Mouse (Mus musculus) adrenal gland, postnatal 36 days (tissue): ENCODE measurements around the gene Snx1. TPM values are rescaled to one million over a fixed set of nuclear protein-coding genes. Genes with fewer than 3 reads are reported as not detected.

Experiments
- DNase-seq, 2 experiments: peaks; one replicate each; pipeline ENCODE4 v3.0.0; 2021; ENCODE audit warnings: mixed read lengths in 1 of 2
- total RNA-seq, 2 experiments: library from RNA; stranded (reverse); gene quantifications; 2 replicates each; pipeline ENCODE4 v1.2.3; 2021

Snx1 gene
- total RNA-seq, 2 experiments from 2014 or later = 118 to 119 TPM

DNA sequence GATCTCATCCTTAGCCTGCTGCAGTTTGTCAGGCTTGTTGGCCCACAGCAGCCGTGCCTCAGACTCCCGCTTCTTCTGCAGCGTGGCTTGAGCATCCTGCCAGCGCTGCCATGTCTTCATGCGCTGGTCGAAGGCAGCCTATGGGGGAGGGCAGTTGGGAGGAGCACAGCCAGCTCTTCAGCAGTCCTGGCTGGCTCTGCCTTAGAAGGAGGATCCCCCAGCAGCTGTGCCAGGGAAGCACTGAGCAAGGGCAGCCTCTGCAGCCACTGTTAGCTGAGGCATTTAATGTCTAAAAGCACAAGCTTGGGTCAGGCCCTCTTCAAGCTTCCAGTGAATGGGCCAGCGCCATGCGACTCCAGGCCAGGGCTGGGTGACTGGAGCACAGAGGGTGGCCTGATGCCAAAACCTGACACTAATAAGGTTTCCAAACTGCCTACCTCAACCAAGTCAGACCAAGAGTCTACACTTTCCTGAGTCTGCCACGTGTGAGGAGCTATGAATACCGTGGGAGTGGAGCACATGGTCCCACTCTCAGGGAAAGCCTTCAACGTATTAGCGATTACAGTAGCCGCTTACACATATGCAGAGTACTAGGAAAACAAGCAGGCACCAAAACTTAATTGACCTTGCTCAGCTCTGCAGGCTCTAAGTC, 35.7 kb downstream of the Snx1 start:
- DNase-seq = peak; percentile 28 to 43

DNA sequence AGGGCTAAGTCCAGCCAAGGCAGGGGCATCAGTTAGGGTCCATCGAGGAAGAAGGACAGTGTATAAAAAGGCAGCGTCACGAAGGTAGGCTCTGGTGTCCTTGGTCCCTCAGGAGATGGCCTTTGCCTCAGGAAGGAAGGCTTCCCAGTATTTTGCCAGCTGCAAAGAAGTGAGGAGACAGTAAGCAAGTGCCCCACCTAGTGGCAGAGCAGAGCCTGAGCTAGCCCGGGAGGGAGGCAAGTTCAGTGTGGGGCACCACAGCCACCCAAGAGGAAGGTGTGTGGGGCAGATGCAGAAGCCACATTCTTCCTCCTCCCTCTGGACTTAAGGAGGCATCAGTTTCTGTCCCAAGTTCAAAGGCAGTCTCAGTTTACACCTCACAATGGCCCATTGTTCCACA, 38.0 kb downstream of the Snx1 start:
- peak; percentile 74 to 85 for DNase-seq

DNA sequence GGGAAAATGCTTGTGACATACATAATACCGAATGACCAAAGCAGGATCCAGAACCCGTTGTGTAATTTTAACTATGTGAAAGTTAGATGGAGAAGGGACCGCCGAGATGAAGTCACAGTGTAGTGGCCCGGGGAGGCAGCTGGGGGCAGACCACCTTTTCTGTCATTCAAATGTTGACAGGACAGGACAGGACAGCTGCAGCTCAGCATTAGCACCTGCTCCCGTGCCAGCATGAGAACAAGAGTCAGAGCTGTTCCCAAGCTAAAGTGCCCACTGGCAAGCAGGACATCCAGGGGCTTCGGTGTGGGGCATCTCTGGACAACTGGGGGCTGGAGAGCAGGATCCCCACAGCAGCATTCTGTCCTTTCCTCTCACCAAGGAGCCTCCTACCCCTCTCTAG, 39.3 kb downstream of the Snx1 start:
- DNase-seq = no peak

DNA sequence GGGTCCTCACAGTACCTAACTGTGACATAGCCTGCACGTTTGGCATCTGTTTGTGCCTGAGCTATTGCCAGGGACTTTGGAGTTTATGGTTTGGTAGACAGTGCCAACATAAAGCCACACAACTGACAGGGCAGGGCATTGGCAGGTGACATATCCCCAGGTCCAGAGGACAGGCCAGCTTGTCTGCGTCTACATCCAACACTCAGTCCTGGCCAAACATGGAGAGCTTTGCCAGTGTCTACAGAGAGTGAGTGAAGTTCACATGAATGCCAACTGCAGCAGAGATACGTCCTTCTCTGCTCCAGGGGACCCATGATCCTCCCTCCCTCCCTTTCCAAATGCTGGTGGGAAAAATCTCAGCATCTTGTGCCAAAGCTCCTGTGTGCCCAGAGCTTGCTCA, 42.2 kb downstream of the Snx1 start:
- no peak for DNase-seq

DNA sequence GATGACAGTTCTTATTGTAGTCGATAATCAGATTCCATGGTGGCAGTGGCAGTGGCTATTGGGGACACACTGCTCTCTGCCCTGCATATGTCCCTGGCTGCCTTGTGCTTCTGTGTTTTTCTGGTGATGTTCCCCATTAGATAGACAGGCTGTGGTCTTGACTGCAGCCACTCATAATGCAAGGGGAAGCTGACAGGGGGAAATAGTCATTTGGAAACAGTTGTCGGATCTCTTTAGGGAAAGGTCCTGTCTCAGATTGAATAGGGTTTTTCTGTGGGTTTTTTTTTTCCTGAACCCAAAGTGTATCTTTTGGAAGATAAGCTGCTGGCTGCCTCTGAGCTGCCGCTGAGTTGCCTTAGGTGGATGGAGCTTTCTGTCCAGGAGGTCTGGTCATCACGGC, 44.4 kb downstream of the Snx1 start:
- no peak for DNase-seq

DNA sequence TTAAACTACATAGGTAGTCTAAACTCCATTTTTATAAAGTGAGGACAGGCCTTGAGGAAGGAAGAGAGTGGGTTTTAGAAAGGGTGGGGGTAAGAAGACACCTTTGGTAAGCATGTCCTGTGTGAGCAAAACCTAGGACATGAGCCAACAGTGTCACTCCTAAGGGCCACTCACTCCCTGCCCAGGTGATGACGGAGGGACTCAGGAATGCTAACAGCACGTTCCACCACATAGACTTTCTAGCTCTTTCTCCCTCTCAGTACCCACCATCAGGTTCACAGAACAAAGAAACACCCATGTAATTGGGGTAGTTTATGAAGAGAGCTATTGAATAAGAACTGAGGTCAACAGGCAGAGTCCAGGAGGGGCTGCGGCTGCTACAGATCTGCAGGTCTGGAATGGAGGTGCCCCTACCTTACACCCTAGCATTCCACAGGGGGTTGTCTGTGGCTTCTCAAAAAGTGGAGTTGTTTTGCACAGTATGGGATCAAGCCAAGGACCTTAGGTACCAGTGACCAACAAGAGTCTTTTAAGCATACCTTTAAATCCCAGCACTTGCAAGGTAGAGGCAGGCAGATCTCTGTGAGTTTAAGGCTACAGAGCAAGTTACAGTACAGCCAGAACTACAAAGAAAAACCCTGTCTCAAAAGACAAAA, 45.5 kb downstream of the Snx1 start:
- DNase-seq = no peak

DNA sequence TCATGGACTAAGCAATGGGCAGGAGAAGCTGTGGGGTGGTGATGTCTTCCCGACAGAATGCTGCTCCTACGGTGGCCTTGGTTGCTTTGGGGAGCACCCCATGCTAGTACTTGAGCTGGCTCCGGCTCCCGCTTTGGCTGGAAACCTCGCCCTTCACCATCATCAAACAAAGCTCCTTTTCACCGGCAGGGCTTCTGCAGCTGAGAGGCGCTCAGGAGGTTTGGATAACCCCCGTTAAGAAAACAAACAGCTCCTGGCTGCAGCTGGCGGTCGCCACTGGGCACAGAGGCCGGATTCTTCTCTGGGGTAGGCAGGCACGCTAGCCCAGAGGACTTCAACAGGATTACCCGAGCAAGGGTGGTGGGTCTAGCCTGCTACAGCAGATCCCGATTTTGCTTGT, 47.9 kb downstream of the Snx1 start:
- DNase-seq = no peak

DNA sequence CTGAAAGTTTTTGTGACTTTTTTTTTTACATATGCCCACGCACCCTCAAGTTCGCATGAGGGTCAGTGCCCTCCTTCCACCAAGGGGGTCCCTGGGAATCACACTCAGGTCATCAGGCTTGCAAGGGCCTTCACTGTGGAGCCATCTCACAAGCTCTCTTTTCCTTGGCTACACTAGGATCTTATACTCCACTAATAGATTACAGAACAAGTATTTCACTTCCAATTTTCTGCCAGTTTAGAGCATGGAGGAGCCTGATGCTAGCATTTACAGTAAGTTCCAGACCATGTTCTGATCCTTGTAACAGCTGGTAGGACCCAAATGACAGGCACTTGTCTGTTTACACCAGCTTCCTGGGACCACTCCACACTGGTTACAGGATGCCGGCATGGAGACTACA, 48.3 kb downstream of the Snx1 start:
- no peak for DNase-seq

DNA sequence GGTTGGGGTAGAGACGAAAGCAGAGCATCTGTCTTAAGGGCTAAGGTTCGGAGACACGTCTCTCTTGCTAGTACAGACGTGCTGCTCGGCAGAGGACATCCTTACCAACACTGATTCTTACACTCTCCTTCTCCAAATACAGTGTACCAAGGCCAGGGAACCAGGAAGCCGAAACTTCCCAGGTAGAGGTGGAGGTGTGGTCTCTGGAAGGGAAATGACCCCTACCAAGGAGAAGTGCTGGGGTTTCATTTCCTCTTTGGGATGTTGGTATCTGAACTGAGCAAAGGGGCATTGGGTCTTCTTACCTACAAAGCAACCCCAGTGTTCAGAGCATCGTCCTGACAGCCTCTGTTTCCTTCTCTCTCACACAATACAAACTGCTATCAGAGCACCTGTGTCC, 53.6 kb downstream of the Snx1 start:
- DNase-seq = no peak

DNA sequence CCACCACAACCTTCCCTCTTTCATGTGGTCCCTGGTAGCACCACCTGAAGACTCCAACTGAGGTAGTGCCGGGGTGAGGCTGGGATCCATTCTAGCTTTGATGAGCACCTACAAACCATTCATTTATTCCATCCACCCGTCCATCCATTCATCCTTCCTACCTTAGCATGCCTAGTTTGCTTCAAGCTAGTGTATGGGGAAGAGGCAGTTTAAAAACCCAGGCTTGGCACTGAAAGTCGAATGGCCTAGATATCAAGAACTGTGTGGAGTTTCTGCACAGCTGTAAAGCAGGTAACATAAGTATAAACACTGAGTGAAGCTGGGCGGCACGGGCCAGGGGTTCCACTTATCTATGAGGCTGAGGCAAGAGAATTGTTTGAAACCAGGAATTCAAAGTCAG, 56.2 kb downstream of the Snx1 start:
- no peak for DNase-seq

DNA sequence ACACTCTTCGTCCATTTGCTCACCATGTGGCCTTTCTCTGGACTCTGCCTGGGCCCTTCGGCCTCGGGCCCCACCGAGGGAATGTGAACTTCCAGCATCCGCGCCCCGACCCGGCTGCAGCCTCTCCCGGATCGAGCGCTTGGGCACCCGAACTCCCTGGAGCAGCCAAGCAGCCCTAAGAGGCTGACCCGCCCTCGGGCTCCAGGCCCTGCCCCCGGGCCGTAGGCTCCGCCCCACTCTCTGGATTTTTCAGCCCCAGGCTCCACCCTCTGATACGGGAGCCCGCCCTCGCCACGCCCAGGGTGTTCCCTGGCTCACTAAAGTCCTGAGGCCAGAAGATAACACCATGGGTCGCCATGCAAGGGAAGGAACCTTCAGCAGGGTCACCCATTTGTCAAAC, 56.8 kb downstream of the Snx1 start, which contains the start of gene Snx22:
Snx22 (minus strand) TSS at position 137 of the 400 bp plus-strand sequence.
- DNase-seq = peak; percentile 92 to 95

DNA sequence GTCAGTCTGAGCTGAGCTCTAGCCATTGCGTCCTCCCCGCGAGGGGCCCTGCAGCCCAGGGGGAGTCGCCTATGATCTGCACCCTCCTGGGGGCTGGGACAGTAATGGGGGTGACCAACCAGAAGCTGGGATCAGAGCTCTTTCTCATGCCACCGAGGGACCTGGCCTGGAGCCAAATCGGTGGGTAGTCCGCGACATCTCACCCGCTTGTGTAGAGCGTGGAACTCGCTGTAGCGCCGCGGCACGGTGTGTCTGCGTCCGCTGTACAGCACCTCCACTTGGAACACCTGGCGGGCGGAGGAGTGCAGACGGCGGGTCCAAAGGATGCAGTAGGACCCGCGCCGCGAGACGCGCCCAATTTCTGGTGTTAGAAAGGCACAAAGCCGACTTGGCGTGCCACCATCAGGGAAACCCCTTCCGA, 57.4 kb downstream of the Snx1 start:
- DNase-seq = peak; percentile 27 to 39

DNA sequence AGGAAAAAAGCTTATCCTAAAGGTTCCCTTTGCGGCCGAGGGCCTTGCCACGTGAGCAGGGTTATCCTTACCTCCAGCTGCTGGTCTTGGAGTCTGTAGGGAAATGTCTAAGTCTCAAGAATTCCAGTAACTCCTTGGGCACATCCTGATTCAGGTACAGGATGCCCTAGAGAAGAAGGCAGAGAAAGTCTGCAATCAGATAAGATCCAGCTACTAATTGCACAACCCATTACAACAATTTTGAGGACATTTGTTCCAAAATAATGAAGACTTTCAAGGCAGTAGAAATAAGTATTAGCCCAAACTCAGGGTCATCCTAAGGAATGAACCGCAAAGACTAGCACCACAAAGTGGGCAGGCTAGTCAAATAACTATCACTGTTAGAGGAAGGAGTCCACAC, 58.3 kb downstream of the Snx1 start:
- DNase-seq = no peak

DNA sequence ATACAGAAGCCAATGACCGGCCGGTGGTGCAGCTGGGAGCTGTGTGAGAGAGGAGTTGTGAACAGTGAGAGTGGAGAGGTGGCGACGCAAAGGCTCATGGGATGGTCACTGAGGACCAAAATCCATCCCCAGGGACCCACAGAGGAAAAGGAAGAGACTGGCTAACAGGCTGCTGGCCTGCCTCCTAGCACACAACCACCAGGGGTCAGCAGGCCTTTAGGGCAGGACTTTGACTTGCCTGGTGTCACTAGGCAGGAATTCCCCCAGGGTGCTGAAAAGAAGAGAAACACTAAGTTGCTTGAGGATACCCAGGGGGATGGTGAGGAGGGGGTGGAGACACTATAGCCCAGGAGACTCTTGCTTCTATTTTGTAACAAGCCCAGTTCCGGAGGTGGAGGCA, 58.8 kb downstream of the Snx1 start:
- DNase-seq = peak; percentile 30 to 52

DNA sequence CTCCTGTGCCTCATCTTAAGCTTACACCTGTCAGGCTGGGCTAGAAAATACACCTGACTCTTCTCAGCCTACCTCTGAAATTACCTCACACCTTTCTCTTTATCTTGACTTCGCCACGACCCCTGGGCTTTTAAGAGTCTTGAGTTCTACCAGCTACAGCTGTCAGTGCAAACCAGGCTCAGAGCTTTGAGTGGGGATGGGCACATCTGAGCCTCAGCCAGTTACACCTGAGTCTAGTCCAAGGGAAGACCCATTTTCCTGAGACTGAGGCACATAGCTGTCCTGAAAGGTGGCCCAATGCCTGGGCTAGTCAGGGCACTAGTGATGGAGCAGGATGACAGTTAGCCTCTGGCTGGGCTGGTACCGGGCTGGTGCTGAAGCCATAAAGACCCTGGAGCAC, 59.6 kb downstream of the Snx1 start:
- no peak for DNase-seq

DNA sequence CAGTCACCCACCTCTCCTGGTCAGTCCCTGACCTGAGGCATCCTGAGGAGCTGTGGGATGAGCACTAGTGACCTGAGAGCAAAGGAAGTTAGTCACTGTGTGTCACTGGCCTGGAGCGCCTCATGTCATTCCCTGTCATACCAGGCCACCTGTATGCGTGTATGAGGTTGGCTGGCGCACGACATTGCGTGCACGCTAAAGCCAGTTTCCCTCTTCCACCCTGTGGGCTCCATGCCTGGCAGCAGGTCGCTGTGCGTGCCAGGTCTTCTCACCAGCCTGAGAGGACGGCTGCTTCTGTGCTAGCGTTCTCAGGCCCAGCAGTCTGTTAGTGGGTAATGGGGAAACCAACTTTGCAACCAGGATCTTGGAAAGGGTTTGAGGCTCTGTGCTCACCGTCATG, 62.1 kb downstream of the Snx1 start:
- no peak for DNase-seq

DNA sequence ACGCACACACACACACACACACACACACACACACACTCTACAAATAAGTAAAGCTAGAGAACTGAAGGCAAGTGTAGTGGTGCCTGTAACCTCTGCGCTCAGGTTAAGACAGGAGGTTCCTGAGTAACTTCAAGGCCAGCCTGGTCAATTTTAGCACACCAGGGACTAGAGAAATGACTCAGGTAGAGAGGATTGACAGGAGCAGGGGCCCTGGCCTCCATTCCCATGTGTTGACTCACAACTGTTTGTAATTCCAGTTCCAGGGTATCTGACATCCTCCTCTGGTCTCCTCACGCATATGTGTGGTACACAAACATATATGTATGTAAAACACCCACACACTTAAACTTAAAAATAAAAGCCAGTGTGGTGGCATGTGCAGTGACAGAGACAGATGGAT, 62.9 kb downstream of the Snx1 start:
- peak in 1 of 2 experiments; percentile 26 for DNase-seq

DNA sequence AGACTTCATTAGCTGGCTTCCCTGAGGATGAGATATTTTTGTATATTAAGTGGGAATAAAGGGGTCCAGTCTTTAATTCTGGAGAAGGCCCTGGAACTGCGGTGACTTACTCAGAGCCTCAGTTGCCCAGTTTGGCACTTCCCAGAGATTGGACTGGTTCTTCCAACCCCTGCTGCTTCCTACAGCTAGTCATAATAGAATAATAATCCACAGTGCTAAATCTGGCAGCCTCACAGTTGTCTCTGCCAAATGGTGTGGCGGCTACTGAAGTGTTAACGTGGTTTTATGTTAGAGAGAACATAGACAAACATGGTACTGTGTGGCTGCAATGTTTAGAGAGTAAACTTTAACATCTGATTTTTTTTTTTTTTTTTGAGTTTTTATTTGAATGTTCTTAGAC, 64.7 kb downstream of the Snx1 start:
- no peak for DNase-seq

DNA sequence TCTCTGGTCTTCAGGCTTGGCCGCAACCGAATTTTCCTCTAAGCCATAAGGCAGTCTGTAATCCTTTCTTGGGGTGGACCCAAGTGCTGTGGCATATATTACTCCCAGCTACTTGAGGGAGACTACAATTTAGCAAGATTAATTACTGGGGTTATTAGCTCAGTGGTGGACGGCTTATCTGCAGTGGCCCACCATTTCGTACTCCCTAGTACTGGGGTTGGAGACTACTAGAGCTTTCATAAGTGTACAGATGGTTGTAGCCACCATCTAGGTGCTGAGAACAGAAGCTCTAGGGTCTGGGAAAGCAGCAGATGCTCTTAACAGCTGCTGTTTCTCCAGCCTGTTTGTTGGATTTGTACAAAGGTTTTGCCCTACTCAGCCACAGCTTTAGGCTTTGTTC, 65.4 kb downstream of the Snx1 start:
- DNase-seq = no peak

DNA sequence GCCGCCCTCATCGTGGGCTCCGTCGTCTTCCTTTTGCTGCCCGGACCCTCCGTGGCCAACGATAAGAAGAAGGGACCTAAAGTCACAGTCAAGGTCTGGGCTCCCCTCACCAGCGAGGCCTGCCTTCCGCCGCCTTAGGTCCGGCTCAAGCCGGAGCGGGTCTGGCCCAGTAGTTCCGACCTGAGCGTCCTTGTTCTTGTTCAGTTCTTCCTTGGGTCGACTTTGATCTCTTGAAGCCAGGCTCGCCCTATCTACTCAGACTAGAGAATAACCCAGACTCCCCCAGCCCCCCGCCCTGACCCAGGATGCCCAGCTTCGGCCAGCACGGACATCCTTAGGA, 66.1 kb downstream of the Snx1 start:
- DNase-seq = no peak

DNA sequence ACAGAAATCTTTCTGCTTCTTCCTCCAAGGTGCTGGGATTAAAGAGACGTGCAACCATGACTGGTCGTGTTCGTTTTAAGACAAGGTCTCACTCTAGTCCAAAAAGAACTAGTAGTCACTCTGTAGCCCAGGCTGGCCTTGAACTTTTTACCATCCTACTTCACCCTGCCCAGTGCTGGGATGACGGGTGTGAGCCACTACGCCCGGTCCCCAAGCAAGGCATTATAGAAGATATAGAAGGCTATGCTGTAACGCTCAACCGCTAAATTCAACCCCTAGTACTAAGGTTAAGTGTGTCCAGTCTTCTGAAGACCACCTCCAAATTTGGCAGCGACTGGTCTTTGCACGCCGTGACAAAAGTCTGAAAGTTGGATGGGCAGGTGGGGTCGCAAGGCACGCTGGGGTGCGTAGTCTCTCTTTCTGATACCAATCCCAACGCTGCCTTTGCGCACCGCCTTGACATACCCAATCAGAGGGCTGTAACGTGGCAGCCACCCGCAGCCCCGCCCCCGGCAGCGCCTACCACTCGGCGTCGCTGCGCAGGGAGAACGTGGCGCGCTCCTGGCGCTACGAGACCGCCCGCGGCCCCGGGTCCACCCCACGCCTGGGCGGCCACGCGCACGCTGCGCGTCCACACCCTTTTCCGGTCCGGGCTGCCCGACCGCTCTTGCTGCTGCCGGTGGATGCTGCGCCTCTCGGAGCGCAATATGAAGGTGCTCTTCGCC, 66.6 kb downstream of the Snx1 start, which contains the start of gene Ppib:
Ppib (plus strand) TSS at position 640 of the 725 bp plus-strand sequence.
- peak; percentile 98 to 100 for DNase-seq

DNA sequence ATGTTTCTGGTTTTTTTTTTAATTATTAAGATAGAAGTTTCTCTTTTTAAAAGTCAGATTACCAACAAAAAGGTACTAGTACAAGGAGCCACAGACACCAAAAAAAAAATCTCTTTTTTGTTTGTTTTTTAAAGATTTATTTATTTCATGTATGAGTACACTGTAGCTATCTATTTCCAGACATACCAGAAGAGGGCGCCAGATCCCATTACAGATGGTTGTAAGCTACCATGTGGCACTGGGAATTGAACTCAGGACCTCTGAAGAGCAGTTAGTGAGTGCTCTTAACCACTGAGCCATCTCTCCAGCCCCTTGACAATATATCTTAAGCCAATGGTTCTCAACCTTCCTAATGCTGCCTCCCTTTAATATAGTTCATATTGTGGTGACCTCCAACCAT, 72.8 kb downstream of the Snx1 start:
- DNase-seq = no peak

DNA sequence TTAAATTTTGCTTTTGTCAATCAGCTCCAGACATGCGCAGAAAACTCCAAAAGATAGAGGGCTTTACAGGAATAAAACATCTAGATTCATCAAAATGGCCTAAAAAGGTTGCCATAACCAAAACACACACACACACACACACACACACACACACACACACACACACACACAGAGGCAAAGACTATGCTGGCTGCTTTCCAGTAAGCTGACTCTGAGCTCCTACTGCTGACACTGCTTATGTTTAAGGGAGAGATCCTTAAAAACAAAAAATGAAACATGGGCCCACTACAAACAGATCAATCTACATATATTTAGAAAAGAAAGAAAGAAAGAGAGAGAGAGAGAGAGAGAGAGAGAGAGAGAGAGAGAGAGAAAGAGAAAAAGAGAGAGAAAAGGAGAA, 73.7 kb downstream of the Snx1 start:
- DNase-seq = peak in 1 of 2 experiments; percentile 27

DNA sequence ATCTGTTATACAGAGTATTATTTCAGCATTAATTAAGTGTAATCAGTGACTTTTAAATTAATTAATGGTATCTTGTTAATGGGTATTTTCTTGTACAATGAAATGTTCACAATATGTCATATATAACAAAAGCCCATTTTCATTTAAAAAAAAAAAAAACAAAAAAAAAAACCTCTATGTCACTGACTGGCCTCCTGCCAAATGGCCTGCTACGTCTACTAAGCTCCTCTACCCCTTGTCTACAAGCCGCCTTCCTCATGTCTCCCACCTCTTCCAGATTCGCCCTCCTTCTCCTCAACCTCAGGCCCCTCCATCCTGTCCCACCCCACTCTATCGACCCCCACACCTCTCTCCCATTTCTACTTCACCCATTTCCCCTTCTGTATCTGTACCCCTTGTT, 74.9 kb downstream of the Snx1 start:
- DNase-seq = no peak
